Mouse (Mus musculus): ENCODE results near the gene Cald1. TPM values are rescaled to one million over a fixed set of nuclear protein-coding genes. Genes with fewer than 3 reads are reported as not detected.

The Cald1 gene
- polyA plus RNA-seq, 1 experiment from 2014 or later, result 132 TPM

DNA sequence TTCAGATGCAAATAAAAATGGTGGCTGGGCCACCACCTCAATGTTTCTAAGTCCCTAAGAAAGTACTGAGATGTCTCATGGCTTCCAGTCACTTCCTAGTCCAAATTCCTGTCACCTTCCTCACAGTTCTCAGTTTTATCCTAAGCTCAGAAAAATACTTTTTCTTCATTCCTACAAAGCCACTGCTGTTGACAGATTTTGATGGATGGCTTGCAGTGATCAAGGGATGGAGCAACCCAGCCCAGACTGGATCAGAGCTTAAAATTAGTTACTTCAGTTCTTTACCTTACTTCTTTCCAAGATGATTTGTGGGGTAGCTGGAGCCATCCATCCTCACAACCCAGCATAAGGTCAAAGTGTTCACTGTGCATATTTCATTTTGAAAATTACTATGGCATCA, 42.8 kb downstream of the Cald1 start:
- H3K36me3 ChIP-seq (ENCODE audit: control insufficient read depth, insufficient read depth, low read length), result no peaks in the 10 kb centered on the region
- no peak for ATAC-seq (replicated peaks; ENCODE audit: low FRiP score)
- H3K4me2 ChIP-seq (ENCODE audit: low read depth, low read length, severe bottlenecking), result no peak overlapping the region
- no peak for DNase-seq (ENCODE audit: low spot score)
- no peaks in the 10 kb centered on the region for H3K4me1 ChIP-seq (replicated peaks; ENCODE audit: control insufficient read depth, insufficient read depth, low read length)
- H3K9me3 ChIP-seq (ENCODE audit: control insufficient read depth, low read length), result no peaks in the 10 kb centered on the region
- H3K27ac ChIP-seq (ENCODE audit: low read depth, low read length), result no peak overlapping the region
- no peaks in the 10 kb centered on the region for H3K27me3 ChIP-seq (ENCODE audit: control insufficient read depth, insufficient read depth, low read length)
- no peak overlapping the region for H3K9ac ChIP-seq (ENCODE audit: low read length)
- no peak overlapping the region for H3K4me3 ChIP-seq (ENCODE audit: low read depth, low read length)

DNA sequence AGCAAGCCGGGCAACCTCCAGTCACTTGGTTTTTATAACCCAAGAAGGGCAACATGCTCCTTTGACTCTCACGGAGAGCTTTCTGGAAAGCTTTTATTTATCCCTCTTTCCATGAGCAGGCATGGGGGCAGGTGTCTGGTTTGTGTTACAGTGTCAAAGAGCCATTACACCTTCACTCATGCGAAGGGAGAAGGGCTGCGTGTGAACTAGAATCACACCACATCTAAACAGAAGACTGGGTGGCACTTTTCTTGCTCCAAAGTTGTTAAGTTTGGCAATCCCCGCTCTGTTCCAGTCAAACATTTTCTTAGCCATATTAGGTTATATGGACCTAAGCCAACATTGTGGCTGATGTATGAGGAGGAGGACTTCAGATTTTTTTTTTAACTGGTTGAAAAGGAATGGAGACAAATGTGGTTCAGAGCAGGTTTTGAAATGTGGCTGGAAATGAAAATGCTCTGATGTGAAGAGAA, 43.8 kb downstream of the Cald1 start:
- Histone ChIP-seq H3K36me3 (ENCODE audit: control insufficient read depth, insufficient read depth, low read length) (no peaks in the 10 kb centered on the region), H3K9ac (ENCODE audit: low read length) (no peak overlapping the region), H3K4me2 (ENCODE audit: low read depth, low read length, severe bottlenecking) (no peak overlapping the region), H3K9me3 (ENCODE audit: control insufficient read depth, low read length) (no peaks in the 10 kb centered on the region), H3K27ac (ENCODE audit: low read depth, low read length) (no peak overlapping the region), H3K4me1 (replicated peaks; ENCODE audit: control insufficient read depth, insufficient read depth, low read length) (no peaks in the 10 kb centered on the region), H3K27me3 (ENCODE audit: control insufficient read depth, insufficient read depth, low read length) (no peaks in the 10 kb centered on the region), H3K4me3 (ENCODE audit: low read depth, low read length) (no peak overlapping the region)
- 92% methylated on average over 5 of the region's 5 CpGs for WGBS
- no peak for DNase-seq (ENCODE audit: low spot score)
- no peak for ATAC-seq (replicated peaks; ENCODE audit: low FRiP score)

DNA sequence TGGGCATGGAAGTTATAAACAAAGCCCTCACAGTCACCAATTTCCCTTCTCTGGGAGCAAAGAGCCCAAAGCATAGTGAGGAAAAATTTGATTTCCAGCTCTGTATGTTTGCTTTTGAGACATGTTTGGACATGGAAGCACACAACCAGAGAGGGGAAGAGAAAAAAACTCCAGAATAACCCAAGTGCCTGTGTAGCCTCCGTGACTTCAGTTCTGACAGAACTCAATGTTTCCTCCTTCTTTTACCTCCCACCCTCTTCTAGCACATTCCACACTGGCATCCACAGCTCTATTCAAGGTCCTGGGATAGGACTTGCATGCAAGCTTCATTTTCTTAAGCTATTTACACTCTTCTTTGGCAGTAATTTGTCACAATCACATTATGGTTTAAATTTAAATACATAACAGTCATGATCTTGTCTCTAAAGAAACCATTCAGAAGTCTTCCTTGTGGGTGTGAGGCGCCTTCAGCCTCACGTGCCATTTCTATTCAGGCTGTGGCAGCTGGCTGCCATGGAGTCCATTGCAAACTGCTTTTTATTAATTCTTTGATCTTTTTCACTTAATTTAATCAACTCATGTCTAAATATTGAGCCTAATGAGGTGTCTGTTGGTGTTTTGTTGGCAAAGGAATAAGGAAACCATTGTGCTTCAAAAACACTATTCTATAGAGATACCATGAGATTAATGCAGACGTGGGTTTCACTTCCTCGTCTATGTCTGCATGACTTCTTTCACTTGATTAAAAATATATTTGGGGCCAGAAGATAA, 49.9 kb downstream of the Cald1 start:
- Histone ChIP-seq H3K4me3 (ENCODE audit: low read depth, low read length) (no peak overlapping the region), H3K4me2 (ENCODE audit: low read depth, low read length, severe bottlenecking) (no peak overlapping the region), H3K36me3 (ENCODE audit: control insufficient read depth, insufficient read depth, low read length) (no peaks in the 10 kb centered on the region), H3K4me1 (replicated peaks; ENCODE audit: control insufficient read depth, insufficient read depth, low read length) (no peaks in the 10 kb centered on the region), H3K9ac (ENCODE audit: low read length) (no peak overlapping the region), H3K27ac (ENCODE audit: low read depth, low read length) (no peak overlapping the region), H3K9me3 (ENCODE audit: control insufficient read depth, low read length) (no peaks in the 10 kb centered on the region), H3K27me3 (ENCODE audit: control insufficient read depth, insufficient read depth, low read length) (no peaks in the 10 kb centered on the region)
- DNase-seq (ENCODE audit: low spot score), result no peak
- 51% methylated on average over 5 of the region's 5 CpGs for WGBS
- no peak for ATAC-seq (replicated peaks; ENCODE audit: low FRiP score)

DNA sequence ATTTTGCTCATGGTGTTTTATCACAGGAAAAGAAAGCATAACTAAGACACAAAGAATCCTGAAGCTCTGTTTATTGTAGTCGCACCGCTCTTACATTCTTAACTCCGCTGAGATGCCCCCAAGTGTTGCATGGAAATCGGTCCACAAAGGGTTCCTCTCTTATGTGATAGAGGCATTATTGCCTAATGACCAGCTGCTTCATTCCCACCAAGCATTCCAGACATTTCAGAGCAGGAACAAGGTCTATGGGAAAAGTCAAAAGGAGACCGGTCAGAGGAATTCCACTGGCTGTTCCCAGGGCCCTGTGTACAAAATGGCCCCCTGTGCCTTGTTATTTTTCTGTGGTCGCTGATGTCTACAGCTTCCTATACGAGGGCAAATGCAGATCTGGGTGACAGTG, 53.0 kb downstream of the Cald1 start:
- H3K9ac ChIP-seq (ENCODE audit: low read length), result no peak overlapping the region
- H3K9me3 ChIP-seq (ENCODE audit: control insufficient read depth, low read length), result no peaks in the 10 kb centered on the region
- H3K4me1 ChIP-seq (replicated peaks; ENCODE audit: control insufficient read depth, insufficient read depth, low read length), result no peaks in the 10 kb centered on the region
- no peaks in the 10 kb centered on the region for H3K36me3 ChIP-seq (ENCODE audit: control insufficient read depth, insufficient read depth, low read length)
- H3K27ac ChIP-seq (ENCODE audit: low read depth, low read length), result no peak overlapping the region
- H3K4me3 ChIP-seq (ENCODE audit: low read depth, low read length), result no peak overlapping the region
- H3K27me3 ChIP-seq (ENCODE audit: control insufficient read depth, insufficient read depth, low read length), result no peaks in the 10 kb centered on the region
- ATAC-seq (replicated peaks; ENCODE audit: low FRiP score), result no peak
- 85% methylated on average over 7 of the region's 7 CpGs for WGBS
- H3K4me2 ChIP-seq (ENCODE audit: low read depth, low read length, severe bottlenecking), result no peak overlapping the region
- DNase-seq (ENCODE audit: low spot score), result no peak

DNA sequence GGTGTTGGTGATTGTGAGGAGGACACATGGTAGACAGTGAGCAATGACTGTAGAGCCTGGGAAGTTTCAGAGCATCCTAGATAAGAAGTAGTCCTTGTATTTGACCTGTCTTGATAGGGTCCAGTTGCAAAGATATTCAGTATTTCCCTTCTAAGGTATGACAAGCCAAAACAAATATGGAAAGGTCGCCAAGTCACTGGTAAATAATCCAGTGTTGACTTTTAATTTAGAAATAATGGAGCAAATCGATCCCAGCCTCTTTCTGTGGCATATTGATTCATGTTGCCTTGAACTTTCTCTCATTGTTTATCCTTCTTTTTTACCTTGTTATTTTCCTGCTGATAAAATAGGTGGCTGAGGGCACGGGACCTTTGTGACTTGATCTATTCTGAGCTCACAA, 57.4 kb downstream of the Cald1 start:
- Histone ChIP-seq H3K27ac (ENCODE audit: low read depth, low read length) (no peak overlapping the region), H3K36me3 (ENCODE audit: control insufficient read depth, insufficient read depth, low read length) (no peaks in the 10 kb centered on the region), H3K4me1 (replicated peaks; ENCODE audit: control insufficient read depth, insufficient read depth, low read length) (no peaks in the 10 kb centered on the region), H3K4me2 (ENCODE audit: low read depth, low read length, severe bottlenecking) (no peak overlapping the region), H3K27me3 (ENCODE audit: control insufficient read depth, insufficient read depth, low read length) (no peaks in the 10 kb centered on the region), H3K9ac (ENCODE audit: low read length) (no peak overlapping the region), H3K9me3 (ENCODE audit: control insufficient read depth, low read length) (no peaks in the 10 kb centered on the region), H3K4me3 (ENCODE audit: low read depth, low read length) (no peak overlapping the region)
- DNase-seq (ENCODE audit: low spot score) (no peak), ATAC-seq (replicated peaks; ENCODE audit: low FRiP score) (no peak)
- WGBS, result 73% methylated on average over 3 of the region's 3 CpGs

DNA sequence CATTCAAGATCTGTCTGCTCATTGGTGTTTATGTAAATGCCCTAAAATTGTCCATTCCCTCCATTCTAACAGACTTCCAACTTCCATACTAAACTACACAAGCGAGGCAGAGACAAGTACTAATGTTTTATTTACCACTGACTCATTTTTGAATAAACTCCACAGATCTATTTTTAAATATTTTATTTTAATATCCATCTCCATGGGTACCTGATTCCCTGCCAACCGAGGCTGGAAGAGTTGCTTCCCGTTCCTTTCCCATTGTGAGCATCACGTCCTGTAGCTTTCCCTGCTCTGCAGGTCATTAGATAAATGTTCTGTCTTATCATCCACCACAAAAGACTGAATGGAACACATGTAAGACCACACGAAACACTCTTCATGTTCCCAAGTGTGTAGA, 60.5 kb downstream of the Cald1 start:
- 85% methylated on average over 5 of the region's 5 CpGs for WGBS
- Histone ChIP-seq H3K36me3 (ENCODE audit: control insufficient read depth, insufficient read depth, low read length) (no peaks in the 10 kb centered on the region), H3K9ac (ENCODE audit: low read length) (no peak overlapping the region), H3K4me2 (ENCODE audit: low read depth, low read length, severe bottlenecking) (no peak overlapping the region), H3K4me3 (ENCODE audit: low read depth, low read length) (no peak overlapping the region), H3K9me3 (ENCODE audit: control insufficient read depth, low read length) (no peaks in the 10 kb centered on the region), H3K27me3 (ENCODE audit: control insufficient read depth, insufficient read depth, low read length) (no peaks in the 10 kb centered on the region), H3K4me1 (replicated peaks; ENCODE audit: control insufficient read depth, insufficient read depth, low read length) (no peaks in the 10 kb centered on the region), H3K27ac (ENCODE audit: low read depth, low read length) (no peak overlapping the region)
- DNase-seq (ENCODE audit: low spot score), result no peak
- no peak for ATAC-seq (replicated peaks; ENCODE audit: low FRiP score)

DNA sequence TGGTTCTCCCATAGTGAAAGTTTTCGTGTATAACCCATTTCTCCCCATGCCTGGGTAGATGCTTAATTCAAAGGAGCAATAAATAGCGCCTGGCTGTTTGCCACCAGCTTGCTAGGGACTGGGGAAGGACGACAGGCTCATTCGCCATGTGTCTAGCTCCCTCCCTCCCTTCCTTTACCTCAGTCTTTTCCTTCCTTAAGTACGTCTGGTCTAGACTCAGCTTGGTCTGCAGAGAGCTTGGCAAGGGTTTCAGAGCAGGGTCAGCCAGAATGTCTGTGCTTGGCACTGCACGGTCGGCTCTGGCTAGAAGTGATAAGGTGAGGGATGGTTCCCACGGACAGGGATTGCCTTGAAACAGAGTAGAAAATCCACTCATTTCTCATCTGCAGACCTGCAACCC, 62.4 kb downstream of the Cald1 start:
- no peaks in the 10 kb centered on the region for H3K27me3 ChIP-seq (ENCODE audit: control insufficient read depth, insufficient read depth, low read length)
- no peaks in the 10 kb centered on the region for H3K36me3 ChIP-seq (ENCODE audit: control insufficient read depth, insufficient read depth, low read length)
- 62% methylated on average over 8 of the region's 8 CpGs for WGBS
- no peak overlapping the region for H3K4me2 ChIP-seq (ENCODE audit: low read depth, low read length, severe bottlenecking)
- no peak overlapping the region for H3K9ac ChIP-seq (ENCODE audit: low read length)
- no peak for ATAC-seq (replicated peaks; ENCODE audit: low FRiP score)
- no peak overlapping the region for H3K4me3 ChIP-seq (ENCODE audit: low read depth, low read length)
- H3K4me1 ChIP-seq (replicated peaks; ENCODE audit: control insufficient read depth, insufficient read depth, low read length), result no peaks in the 10 kb centered on the region
- no peaks in the 10 kb centered on the region for H3K9me3 ChIP-seq (ENCODE audit: control insufficient read depth, low read length)
- no peak overlapping the region for H3K27ac ChIP-seq (ENCODE audit: low read depth, low read length)
- no peak for DNase-seq (ENCODE audit: low spot score)

DNA sequence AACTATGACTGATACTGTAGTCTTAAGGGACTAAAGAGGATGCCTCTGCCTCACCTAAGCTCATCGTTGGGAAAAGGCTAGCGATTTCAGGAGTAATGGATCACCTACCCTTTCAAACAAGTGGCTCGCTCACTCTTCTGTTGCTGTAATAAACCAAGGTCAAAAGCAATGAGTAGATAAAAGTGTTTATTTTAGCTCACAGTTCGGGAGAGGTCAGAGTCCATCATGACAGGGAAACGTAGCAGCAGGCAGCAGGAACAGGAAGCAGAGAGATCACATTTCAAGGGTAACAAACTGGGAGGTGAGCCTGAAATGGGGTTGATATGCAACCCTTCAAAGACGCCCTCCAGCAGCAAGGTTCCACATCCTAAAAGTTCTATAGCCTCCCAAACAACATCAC, 64.3 kb downstream of the Cald1 start:
- no peak overlapping the region for H3K9ac ChIP-seq (ENCODE audit: low read length)
- H3K4me2 ChIP-seq (ENCODE audit: low read depth, low read length, severe bottlenecking), result no peak overlapping the region
- 81% methylated on average over 6 of the region's 6 CpGs for WGBS
- DNase-seq (ENCODE audit: low spot score) (no peak), ATAC-seq (replicated peaks; ENCODE audit: low FRiP score) (no peak)
- no peak overlapping the region for H3K4me3 ChIP-seq (ENCODE audit: low read depth, low read length)
- no peak overlapping the region for H3K27ac ChIP-seq (ENCODE audit: low read depth, low read length)
- H3K27me3 ChIP-seq (ENCODE audit: control insufficient read depth, insufficient read depth, low read length), result no peaks in the 10 kb centered on the region
- H3K9me3 ChIP-seq (ENCODE audit: control insufficient read depth, low read length), result no peaks in the 10 kb centered on the region
- H3K36me3 ChIP-seq (ENCODE audit: control insufficient read depth, insufficient read depth, low read length), result no peaks in the 10 kb centered on the region
- H3K4me1 ChIP-seq (replicated peaks; ENCODE audit: control insufficient read depth, insufficient read depth, low read length), result no peaks in the 10 kb centered on the region

DNA sequence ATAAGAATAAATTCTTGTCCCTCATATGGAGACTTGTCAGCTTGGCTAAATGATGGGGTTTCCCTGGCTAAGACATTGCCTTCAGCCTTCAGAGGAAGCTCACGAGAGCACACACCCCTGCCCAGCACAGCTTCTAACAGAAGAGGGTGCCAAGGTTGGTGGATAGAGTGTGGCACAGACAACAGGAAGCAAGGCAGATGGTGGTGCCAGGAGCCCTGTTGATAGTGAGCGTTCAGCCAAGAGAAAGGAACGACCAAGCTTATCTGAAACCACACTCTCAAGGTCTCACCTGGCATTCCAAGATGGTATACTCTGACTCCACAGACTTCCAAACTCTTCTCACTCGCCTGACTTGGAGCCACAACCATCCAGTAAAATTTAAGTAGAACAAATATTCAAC, 66.0 kb downstream of the Cald1 start:
- H3K4me3 ChIP-seq (ENCODE audit: low read depth, low read length), result no peak overlapping the region
- no peaks in the 10 kb centered on the region for H3K4me1 ChIP-seq (replicated peaks; ENCODE audit: control insufficient read depth, insufficient read depth, low read length)
- ATAC-seq (replicated peaks; ENCODE audit: low FRiP score) (no peak), DNase-seq (ENCODE audit: low spot score) (no peak)
- no peaks in the 10 kb centered on the region for H3K36me3 ChIP-seq (ENCODE audit: control insufficient read depth, insufficient read depth, low read length)
- no peaks in the 10 kb centered on the region for H3K9me3 ChIP-seq (ENCODE audit: control insufficient read depth, low read length)
- no peak overlapping the region for H3K4me2 ChIP-seq (ENCODE audit: low read depth, low read length, severe bottlenecking)
- H3K9ac ChIP-seq (ENCODE audit: low read length), result no peak overlapping the region
- H3K27me3 ChIP-seq (ENCODE audit: control insufficient read depth, insufficient read depth, low read length), result no peaks in the 10 kb centered on the region
- H3K27ac ChIP-seq (ENCODE audit: low read depth, low read length), result no peak overlapping the region
- 72% methylated on average over 4 of the region's 4 CpGs for WGBS
